Mouse (Mus musculus): ENCODE results near the gene Prdm9.

Prdm9 gene

GRCm38 (mm10) chr17:15528887-15529286 is 35.3 kb downstream of the Prdm9 start:
- in situ Hi-C loops (cut with MboI; ENCODE audit: low sequenced_read_pairs) = no loop called here

GRCm38 (mm10) chr17:15527811-15528136 is 36.4 kb downstream of the Prdm9 start:
- in situ Hi-C loops (cut with MboI; ENCODE audit: low sequenced_read_pairs) = no loop called here

GRCm38 (mm10) chr17:15526986-15527810 is 37.0 kb downstream of the Prdm9 start, which contains the start of gene Pdcd2:
Gene Pdcd2 (minus strand): TSS chr17:15527301.
- in situ Hi-C loops (cut with MboI; ENCODE audit: low sequenced_read_pairs) = no loop called here

GRCm38 (mm10) chr17:15526304-15526703 is 37.9 kb downstream of the Prdm9 start:
- in situ Hi-C loops (cut with MboI; ENCODE audit: low sequenced_read_pairs) = no loop called here

- in situ Hi-C loops (cut with MboI; ENCODE audit: low sequenced_read_pairs) = no loop called here
Observed at GRCm38 (mm10) chr17:15518766-15519165, 45.4 kb downstream of the Prdm9 start.

- in situ Hi-C loops (cut with MboI; ENCODE audit: low sequenced_read_pairs) = no loop called here
Observed at GRCm38 (mm10) chr17:15518186-15518585, 46.0 kb downstream of the Prdm9 start.

- in situ Hi-C loops (cut with MboI; ENCODE audit: low sequenced_read_pairs) = no loop called here
Observed at GRCm38 (mm10) chr17:15517776-15518175, 46.4 kb downstream of the Prdm9 start.

GRCm38 (mm10) chr17:15510694-15511093 is 53.5 kb downstream of the Prdm9 start:
- in situ Hi-C loops (cut with MboI; ENCODE audit: low sequenced_read_pairs) = no loop called here

GRCm38 (mm10) chr17:15499656-15500394 is 64.3 kb downstream of the Prdm9 start, which contains the start of the genes Psmb1 and Tbp:
Gene Psmb1 (minus strand): TSS chr17:15499751.
Gene Tbp (plus strand): TSS chr17:15499888.
- in situ Hi-C loops (cut with MboI; ENCODE audit: low sequenced_read_pairs) = no loop called here

GRCm38 (mm10) chr17:15498753-15499113 is 65.4 kb downstream of the Prdm9 start:
- in situ Hi-C loops (cut with MboI; ENCODE audit: low sequenced_read_pairs) = no loop called here

- in situ Hi-C loops (cut with MboI; ENCODE audit: low sequenced_read_pairs) = no loop called here
Observed at GRCm38 (mm10) chr17:15497882-15498752, 66.0 kb downstream of the Prdm9 start.
